Mouse (Mus musculus) gastrocnemius, postnatal 10 days (tissue): ENCODE results near the gene Slc22a20. TPM values are rescaled to one million over a fixed set of nuclear protein-coding genes. Genes with fewer than 3 reads are reported as not detected.

ENCODE experiments used
- DNase-seq: peaks from one replicate; pipeline ENCODE4 v3.0.0; 2021; ENCODE audit warnings: mixed read lengths
- total RNA-seq, 2 experiments: library from RNA; stranded (reverse); gene quantifications; 2 replicates each; pipeline ENCODE4 v1.2.3; 2021

The Slc22a20 gene
- total RNA-seq, 2 experiments from 2014 or later = not detected

DNA sequence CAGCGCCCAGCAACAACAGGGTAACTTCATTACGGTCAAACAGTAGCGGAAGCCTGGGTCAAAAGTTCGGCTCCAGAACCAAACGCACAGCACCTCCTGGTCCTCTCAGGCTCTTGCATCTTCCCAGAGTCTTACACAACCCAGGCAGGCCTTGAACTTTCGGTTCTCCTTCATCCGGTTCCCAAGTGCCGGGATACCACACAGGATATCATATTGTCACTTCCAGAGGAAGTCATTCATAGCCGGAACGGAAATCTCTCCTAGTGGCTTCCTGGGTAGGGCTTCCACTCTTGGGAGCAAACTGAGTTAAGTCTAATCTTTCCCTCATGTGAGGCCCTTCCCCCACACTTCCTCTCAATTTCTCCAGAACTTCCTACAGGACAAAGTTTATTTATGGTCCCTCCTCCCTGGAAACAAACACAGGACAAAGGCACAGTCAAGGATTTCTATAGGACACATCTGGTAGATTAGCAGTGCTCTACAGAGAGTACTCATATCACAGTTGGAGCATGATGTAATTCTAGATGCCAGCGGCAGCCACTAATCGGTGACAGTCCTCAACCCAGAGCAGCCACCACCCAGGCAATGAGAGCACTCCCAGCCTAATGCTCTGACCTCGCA is 33.8 kb downstream of the Slc22a20 start:
- no peak for DNase-seq

DNA sequence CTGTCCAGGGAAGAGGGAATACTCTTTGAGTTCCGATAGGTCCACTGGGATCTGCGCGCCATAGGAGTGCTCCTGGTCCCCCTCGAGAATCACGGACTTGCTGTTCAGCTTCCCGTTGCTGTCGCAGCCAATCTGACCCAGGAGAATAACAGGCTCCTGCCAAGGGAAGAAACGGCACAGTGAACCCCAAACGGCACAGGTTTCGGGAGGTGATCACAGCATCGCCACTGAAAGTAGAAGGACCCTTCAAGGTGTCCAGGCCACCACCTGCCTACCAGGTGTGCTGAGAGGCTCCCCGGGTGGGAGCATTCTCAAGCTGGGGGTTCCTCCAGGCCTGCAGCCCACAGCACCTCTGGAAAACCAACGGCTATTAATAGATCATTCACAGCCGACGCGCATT is 34.3 kb downstream of the Slc22a20 start:
- DNase-seq = no peak

DNA sequence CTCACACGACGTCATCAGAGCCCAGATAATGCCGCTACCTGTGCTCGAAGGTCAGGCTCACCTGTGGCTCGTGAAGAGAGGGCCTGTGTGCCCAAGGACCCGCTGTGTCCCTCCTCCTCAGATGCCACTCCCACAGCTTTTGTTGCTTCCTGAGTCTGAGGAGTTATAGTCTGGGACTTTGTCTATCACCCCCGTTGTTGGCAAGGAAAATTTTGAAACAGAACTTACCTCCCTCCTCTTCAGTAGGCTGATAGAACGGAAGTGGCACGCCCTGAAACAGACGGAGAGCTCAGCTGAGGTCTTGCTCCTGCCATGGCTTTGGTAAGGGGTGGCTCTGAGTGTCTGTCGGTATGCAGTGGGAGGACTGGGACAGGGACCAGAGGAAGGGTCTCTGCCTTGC is 35.7 kb downstream of the Slc22a20 start:
- no peak for DNase-seq

DNA sequence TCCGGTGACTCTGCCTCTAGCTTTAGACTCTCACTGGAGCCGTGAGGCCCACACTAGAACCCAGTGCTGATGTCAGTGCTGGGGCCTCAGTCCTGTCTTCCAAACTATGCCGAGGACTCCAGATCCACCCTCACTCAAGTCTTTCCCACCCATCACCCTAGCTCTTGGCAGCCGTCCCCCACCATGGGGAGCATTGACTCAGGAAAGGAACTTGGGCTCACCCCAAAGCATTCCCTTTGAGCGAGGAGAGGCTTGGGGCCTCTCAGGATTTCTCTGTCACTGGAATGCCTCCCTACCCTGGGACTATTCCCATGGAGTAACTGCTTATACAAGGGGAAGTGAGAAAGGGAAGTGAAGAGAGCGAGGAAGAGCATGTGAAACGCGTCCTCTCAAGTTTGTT is 40.1 kb downstream of the Slc22a20 start:
- no peak for DNase-seq

DNA sequence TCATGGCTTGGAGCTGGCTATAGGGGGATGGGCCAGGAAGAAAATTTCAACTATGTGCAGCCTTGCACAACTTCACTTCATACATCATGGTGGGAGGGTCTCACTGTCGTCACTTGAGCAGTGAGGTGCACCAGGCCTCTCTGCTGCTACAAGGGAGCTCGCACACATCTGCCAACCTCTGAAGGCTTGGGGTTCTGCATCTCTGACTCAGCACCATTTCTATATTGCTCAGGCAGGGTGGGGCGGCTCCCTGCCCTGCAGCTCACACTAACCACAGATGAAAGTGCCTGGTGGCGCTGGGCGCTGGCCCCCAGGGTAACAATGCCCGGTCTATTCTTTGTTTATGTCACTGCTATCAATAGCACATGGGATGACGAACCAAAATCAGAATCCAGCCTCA is 40.9 kb downstream of the Slc22a20 start:
- no peak for DNase-seq

DNA sequence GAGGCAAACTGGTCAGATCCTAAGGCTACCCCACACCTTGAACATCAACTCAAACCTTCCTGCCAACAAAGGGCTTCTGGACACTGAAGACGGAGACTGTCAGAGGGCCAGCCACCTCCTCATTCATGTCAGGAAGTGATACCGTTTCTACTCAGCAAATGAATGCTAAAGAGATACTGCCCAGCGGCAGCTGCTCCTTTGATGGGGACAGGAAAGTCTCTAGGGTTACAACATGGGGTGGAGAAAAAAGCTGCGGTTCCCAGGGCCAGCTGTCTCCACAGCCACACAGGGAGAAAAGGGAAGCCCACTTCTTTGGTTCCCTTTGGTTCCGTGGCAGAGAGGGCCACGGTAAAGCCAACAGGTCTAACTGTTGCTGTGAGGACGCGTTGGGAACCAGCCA is 41.8 kb downstream of the Slc22a20 start:
- no peak for DNase-seq

DNA sequence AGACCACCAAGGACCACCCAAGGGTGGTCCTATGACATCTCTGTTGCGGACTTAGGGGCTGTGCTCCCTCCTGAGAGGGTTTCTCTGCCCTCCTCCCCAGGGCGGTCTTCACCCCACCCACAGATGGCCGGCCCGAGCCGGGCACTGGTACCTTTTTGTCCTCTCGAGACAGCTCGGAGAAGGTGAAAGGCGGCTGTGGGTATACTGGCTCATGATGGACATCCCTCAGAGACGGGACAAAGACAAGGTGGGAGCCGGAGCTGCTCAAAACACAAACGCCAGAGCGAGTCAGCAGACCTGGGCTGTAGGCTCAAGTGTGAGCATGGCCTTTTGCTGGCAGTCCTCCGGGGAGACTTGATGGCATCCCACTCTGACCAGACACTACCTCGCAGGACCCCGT is 42.5 kb downstream of the Slc22a20 start:
- DNase-seq = no peak

DNA sequence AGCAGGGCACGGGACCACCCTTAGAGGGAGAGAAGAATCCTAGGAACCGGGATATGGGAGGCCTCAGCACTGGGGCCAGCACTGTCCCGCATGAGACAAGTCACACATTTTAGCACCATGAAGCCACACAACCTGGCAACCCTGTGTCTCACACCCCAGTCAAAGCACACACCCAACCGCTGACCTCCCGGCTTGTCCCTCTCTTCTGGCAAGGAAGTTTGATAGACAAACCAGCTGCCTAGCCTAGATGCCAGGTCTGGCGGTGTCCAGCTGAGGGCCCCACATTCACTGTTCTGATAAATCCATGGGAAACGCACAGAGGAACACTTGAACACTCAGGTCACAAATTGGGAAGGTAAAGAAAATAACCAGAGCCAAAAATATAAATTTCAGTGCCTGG is 43.4 kb downstream of the Slc22a20 start:
- DNase-seq = no peak

DNA sequence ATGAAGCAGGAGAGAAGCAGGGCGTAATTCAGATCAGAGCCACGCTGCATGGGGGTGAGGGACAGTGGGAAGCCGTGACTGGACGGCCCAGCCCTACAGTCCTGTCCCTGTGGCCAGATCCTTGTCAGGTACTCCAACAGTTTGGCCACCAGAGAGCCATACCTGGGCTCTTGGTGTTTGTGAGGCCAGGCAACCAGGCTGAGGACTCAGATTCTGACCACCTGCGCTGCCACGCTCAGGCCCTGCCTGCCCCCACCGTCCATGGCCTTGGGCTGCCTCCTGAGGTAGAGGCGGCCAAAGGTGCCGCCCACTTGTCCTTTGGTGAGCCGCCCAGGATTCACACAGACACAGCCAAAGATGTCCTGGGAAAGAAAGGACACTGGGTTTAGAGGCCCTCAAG is 45.3 kb downstream of the Slc22a20 start:
- DNase-seq = no peak

DNA sequence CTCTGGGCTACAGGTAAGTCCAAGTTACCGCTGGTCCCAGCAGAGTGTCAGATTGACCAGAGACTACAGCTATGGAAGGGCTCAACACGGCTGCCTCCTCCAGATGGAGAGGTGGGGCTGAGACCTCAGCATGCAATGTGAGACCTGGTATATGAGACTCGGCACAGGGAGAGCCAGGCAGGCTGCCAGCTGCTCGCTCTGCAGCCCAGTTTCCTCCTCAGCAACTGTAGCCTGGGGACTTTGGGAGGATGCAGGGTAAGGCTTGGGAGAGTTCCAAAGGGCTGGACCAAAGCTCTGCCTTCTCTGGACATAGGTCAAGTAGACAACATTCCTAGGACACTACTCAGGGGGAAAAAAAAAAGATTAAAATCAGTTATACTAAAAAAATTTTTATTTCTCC is 45.8 kb downstream of the Slc22a20 start:
- peak; percentile 89 for DNase-seq

DNA sequence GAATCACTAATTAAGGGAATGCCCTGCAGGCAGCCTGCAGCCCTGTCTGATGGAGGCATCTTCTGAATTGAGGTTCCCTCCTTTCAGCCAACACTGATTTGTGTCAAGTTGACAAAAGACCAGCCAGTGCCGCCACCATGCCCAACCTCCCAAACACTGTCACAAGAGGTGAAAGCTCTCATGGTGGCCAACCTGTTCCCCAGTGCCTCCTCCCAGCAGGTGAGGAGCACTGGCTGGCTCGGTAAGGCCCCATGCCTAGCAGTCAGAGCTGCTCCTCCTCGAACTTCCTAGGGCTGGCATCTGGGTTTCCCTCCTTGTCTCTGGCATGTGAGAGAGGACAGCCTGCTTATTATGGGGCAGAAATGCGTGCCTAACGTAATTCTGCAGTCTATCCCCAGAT is 46.2 kb downstream of the Slc22a20 start:
- DNase-seq = no peak

DNA sequence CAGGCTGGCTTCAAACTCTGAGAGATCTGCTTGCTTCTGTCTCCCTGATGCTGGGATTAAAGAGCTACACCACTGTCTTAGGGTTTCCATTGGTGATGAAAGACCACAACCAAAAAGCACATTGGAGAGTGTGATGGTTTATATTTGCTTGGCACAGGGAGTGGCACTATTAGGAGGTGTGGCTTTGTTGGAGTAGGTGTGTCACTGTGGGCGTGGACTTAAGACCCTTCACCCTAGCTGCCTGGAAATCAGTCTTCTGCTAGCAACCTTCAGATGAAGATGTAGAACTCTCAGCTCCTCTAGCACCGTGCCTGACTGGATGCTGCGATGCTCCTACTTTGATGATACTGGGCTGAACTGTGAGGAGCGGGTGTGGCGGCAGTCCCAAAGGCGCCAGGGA is 47.4 kb downstream of the Slc22a20 start:
- DNase-seq = no peak

DNA sequence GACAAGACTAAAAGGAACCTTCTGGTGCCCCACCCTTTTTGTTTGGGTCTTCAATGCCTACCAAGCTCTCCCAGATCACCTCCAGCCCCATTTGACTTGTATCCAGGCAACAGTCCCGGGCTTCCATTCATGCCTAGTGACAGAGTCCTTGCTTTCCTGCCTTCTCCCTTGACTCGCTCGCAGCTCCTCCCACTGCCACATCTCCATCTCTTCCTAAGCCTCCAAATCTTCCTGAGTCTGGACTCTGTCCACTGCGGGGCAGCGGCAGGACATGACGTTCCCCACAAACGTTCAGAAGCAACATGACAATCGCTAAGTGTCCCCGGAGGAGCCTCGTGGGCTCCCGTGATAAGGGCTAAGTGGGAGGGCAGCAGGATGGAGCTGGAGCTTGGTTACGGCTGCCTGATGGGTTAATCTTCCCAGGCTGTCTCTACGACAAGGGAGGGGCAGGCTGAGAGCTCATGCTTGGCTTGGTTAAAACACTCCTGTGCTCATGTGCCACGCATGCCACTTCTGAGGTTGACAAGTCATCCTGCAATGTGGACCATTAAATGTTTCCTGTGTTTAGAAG is 48.0 kb downstream of the Slc22a20 start:
- no peak for DNase-seq

DNA sequence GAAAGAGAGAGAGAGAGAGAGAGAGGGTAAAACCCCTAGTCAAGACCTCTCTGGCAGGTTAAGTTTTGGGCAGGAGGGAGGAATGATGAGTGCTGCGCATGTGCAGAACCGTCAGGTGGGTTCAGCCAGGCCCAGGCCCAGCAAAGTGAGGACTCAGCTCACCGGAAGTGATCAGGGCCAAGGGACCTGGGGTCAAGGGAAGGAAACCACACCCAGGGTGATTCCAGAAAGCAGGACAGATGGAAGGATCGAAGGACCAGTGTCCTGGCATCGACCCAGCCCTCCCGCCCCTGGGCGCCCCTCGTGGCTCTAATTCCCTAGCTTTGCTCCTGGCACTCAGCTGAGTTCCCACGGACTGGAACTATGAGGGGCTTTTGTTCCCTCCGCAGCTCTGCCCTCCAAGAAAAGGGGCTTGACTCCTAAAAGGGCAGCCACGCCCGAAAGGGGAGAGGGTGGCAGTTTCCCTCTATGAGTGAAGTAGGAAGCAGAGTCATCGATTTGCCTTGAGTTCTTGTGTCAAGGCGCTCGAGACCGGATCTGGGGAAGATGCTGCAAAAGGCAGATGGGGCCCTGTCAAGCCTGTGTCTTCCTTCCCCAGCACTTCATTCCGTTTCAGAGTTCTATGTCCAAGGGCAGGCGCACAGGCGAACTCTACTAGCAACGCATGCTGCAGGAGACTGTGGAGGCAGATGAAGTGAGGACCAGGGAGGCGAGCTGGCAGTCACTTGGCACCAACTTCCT is 48.7 kb downstream of the Slc22a20 start:
- no peak for DNase-seq

DNA sequence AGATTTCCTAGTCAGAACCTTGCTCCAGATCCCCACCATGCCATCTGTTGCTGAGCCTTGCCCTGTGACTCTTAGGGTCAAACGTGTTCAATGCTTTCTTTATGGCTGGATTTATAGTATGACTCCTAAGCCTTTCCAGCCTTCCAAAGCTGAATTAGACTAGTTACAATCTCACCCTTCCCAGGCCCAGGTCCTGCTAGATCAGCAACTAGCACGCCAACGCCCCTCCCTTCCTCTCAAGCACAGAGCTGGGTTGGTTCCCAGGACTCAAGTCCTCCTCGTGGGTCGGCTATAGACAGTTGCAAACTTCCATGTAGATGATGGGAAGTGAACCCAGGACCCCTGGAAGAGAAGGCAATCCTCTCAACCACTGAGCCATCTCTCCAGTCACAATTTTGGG is 50.3 kb downstream of the Slc22a20 start:
- DNase-seq = no peak

DNA sequence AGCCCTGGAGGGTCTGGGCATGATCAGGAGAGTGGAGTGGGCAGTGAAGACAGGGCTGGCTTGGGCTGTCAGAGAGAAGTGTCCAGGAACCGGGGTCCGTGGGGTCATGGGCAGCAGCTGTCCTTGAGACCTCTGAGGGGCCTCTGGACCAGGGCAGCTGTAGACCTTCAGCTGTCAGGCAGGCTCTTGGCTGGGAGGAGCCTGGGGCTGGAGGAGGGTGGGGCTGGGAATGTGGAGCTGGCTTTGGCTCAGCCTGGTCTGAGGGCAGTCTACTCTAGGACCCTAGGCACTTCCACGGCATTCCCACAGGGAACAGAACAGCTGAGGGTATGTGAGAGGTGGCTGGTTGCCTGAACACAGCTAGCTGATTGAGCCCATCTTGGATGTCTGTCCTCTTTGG is 50.7 kb downstream of the Slc22a20 start:
- DNase-seq = peak; percentile 65

DNA sequence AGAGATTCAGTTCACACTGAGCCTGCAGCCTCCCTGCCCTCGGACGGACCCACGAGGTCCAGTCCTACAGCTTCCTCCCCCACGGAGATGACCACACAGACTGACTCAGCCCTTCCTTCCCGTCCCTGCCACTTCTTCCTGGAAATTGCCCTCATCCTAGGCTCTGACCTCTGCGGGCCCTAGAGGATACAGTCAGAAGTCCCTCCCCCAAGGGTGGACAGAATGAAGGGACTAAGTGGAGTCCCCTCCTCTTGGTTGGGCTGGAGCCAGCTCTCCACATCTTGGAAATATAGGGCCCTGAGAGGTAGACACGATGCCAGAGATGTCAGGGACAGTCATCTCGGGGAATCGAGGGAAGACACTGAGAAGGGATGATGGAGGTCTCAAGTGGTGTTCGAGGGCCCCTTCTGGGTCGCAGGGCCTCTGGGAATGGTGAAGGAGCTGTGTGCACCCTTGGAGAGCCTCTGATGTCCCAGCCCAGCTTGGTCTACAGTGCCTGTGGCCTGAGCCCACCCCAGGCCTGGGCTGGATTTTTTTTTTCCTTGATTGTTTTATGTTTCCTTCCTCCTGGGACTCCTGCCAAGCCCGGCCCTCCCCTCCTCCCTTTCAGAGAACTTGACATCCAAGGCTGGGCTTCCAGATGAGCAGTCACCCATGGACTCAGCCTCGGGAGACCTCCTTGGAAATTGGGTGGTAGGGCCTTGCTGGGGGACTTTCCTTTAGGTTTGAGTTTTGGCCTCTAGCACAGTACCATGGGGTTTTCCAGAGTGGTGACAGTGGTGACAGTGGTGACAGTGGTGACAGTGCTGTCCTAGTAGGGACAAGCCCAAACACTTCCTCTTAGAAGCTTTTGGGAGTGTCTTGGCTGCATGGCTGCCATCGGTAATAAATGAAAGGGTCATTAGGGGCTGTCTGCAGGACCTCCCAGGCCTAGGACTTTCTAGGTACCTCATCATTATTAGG is 56.0 kb downstream of the Slc22a20 start:
- DNase-seq = peak; percentile 68

DNA sequence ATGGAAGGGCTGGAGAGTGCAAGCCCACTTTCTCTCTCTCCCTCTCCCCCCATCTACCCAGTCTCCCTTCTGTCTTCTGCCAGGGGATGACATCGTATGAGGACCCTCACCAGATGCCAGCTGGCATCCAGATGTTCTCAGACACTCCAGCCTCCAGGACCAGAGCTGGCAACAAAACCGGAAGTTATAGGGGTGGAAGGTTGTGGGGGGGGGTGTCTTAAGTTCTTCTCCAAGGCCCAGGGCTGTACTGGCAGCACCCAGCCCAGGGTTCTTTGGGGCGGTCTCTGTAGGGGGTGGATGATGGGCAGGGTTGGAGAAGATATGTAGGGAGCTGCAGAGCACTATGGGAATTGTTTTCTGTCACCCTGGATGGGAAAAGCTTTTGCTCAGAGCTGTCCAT is 57.4 kb downstream of the Slc22a20 start:
- no peak for DNase-seq

DNA sequence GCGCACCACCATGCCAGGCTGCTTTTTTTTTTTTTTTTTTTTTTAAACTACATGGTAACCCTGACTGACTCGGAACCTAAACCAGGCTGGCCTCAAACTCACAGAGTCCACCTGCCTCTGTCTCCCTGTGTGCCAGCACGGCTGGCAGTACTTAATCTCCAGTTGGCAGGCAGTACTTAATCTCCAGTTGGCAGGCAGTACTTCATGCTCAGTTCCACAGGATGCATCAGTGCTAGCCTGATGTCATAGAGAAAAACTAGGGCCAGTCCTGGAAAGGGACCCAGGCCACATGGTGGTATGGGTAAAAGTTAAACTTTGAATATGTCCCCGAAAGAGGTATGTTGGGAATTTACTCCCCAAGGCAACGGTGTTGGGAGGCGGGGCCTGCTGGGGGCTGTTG is 57.8 kb downstream of the Slc22a20 start:
- no peak for DNase-seq

DNA sequence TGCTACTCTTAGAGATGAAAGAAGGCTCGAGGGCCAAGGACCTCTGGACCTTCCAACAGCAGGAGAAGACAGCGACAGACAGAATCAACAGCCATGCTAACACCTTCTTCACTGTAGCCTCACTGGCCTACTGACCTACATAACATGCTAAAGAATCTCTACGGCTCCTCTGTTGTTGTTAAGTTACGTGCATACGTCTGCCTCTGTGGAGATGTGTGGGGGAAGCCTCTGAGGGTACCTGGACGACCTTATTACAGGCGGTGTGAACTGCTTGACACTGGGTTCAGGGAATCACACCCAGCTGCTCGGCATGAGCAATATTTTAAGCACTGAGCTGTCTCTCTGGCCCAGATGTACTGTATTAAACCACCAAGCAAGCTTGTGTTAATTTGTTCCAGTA is 58.4 kb downstream of the Slc22a20 start:
- DNase-seq = no peak

DNA sequence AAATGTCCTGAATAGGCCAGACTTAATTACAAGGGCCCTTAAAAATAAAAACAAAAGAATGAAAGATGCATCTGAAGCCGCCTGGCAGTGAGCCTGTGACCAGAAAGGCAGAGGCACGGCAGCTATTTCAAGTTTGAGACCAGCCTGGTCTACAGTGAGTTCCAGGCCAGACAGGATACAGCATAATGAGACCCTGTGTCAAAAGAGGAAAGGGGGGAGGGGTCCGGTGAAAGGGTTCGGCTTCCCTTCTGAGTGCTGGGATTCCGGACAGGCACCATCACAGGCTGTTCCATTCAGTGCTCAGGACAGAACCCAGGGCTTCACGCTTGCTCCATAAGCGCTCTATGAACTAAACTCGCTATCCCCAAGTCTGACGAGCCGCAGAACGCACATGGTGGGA is 58.9 kb downstream of the Slc22a20 start:
- no peak for DNase-seq

DNA sequence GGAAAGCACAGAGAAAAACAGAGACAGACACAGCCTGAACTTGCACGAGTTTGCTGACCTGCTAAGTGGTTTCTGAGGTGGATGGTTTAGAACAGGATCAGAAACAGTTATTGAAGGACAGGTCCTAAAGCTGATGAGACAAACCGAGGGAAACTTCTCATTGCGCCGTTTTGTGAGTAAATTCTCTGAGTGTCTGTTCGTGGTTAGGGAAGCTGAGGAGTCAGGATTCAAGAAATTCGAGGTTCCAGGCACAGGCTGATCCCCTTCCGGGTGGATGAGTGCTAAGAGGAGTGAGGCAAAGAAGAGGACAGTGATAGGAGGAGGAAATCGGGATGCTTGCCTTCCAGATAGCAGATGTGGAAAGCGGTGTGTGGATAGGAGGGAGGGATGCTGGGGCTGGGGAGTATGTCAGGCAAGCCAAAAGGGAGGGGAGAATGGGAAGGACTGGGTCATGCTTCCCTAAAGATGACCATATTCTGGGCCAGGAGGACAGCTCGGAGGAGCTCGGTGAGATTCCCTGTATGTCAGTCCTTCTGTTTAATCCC is 60.6 kb downstream of the Slc22a20 start:
- no peak for DNase-seq

DNA sequence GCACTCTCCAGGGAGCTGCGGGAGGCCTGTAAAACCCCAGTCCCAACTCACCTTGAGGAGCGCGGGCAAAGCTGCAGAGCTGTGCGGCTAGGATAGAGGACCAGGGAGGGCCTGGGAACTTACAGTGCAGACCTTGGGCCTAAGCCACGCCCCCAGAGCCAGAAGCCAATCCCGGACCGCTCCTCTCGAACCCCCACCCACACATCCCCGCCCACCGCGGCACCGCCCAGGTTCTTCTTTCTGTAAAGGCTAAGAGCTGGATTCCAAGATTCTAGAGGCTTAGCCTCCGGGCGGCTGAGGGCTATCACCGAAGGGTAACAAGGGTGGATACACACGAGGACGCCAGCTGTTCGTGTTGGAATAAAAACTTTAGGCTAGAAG is 61.2 kb downstream of the Slc22a20 start, which contains the start of gene Cdc42ep2:
Gene Cdc42ep2 (minus strand): TSS at position 104 of the 381 bp plus-strand sequence.
- peak; percentile 97 for DNase-seq
